Mouse (Mus musculus) lung, postnatal 0 days (tissue): ENCODE data around the gene BC030499.

Experiments used
- CTCF ChIP-seq: IDR thresholded peaks from 2 replicates; pipeline ENCODE4 v1.5.1; 2016; ENCODE audit warnings: antibody characterized with exemption, mild to moderate bottlenecking
- EP300 ChIP-seq: IDR thresholded peaks from 2 replicates; pipeline ENCODE4 v1.6.1; 2016; ENCODE audit warnings: antibody characterized with exemption, mild to moderate bottlenecking, control low read depth

- TF ChIP-seq CTCF = no peak
- no peak for TF ChIP-seq EP300
Measured at GRCm38 (mm10) chr11:78294585-78294984, 3.9 kb downstream of the BC030499 start.
